Mouse (Mus musculus): Measurements from ENCODE around the gene Defb25.
"Not testable (repeated sequence)": the region's sequence is repeated elsewhere in the genome, so short reads cannot be mapped to it uniquely, and the experiment has no call there.

Gene Defb25

DNA sequence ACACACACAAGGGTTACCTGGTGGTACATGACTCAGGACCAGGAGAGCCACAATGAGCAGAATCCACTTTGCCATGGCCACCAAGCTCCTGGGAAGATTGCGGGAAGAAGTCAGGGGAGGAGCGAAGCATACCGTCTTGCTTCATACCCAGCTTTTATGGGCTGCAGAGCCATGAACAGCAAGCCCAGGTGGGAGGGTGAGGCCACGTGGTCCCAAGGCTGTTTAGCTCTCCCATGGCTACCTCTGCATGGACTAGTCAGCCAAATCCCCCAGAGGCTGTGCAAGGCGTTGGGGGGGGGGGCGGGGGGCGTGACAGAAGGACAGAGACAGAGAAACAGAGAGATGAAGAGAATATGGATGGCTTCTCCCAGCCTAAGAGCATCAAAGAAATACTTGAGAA is at the start of gene Defb25:
Gene Defb25 (minus strand): TSS at position 101 of the 400 bp plus-strand sequence.
- DNase-seq (ENCODE audit: low spot score): no peak

GRCm38 (mm10) chr2:152672166-152672565 is 49.3 kb upstream of the Defb25 start:
- DNase-seq (ENCODE audit: low spot score): no peak

DNA sequence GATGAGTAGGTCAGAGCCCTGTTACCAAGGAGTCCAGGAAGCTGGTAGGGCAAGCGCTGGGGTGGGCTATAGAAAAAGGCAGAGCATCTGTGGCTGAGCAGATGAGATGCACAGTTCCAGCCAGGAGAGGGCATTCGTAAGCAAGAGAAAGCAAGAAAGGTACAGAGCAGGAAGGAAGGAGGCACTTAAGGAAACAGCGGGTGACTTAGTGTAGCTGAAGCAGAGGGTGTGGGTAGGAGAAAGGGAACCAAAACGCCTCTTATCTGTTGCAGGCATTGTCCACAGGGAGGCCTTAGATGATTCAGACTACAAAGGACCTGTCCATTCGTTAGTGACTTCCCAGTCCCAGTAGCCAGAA is 48.8 kb upstream of the Defb25 start:
- no peak for DNase-seq (ENCODE audit: low spot score)

- DNase-seq (ENCODE audit: low spot score): no peak
These were observed 48.3 kb upstream of the Defb25 start for GRCm38 (mm10) chr2:152670983-152671641.

DNA sequence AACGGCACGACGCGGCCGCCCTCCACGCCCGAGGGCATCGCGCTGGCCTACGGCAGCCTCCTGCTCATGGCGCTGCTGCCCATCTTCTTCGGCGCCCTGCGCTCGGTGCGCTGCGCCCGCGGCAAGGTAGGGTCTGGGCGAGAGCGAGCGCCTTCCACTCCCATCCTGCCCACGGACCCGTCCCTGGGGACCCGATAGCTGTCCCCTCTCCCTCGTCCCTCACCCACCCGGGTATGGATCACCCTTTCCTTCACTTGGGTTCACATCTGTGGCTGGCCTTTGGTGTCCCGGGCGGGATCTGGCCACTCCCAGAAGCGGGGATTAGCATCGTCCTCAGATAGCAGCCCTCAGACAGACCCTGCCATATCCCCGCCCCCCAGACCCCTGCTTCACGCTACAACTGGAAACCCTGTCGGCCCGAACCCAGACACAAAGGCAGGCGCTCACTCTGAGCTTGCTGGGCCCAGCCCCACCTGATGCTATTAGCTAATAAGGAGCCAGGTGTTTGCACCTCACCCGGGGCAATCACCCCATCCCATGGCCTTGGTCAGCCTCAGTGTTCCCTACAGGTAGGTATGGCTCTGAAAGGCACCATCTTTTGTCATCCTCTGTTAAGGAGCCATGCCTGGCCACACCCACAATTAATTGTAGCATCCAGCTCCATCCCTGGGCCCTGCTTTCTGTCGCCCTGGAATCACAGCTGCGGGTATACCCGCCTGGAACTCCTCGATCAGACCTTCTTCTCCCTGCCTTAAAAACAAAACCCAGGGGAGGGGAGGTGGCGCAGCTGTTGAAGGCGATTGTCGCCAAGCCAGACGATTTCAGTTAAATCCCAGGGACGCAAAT is 47.0 kb upstream of the Defb25 start:
- no peak for DNase-seq (ENCODE audit: low spot score)

DNA sequence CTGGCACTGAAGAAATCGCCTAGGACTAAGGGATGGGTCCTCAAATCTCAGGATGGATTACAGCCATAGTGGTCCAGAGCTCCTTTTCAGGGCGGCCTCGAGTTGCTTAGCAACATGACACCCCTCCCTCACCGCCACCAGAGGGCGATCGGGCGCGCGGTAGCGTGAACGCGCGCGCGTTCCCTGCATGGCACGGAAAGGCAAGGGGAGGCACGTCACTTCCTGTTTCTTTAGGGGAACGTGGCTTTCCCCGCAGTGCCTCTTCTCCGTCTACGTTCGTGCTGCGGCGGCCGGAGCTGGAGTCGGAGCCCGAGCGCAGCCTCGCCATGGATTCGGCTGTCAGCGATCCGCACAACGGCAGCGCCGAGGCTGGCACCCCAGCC is 46.4 kb upstream of the Defb25 start, which contains the start of gene H13:
Gene H13 (plus strand): TSS at position 206 of the 383 bp plus-strand sequence.
- DNase-seq (ENCODE audit: low spot score): peak; percentile 68

- DNase-seq (ENCODE audit: low spot score): not testable (repeated sequence)
These were observed 43.3 kb upstream of the Defb25 start for GRCm38 (mm10) chr2:152666191-152666590.

DNA sequence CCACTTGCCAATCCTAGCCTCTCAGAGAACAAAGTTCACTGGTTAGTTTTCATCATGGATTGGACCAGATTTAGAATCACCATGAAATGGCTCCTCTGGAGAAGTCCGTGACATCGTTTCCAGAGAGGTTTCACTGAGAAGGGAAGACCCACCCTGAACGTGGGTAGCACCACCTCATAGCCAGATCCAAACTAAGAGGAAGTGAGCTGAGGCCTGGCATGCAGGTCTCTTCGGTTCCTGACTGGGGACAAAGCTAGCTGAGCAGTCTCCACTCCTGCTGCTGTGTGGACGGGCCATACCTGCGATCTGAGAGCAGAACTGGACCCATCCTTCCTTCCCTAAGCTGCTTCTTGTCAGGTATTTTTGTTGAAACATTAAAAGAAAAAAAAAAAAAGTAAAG is 38.3 kb upstream of the Defb25 start:
- DNase-seq (ENCODE audit: low spot score): no peak

DNA sequence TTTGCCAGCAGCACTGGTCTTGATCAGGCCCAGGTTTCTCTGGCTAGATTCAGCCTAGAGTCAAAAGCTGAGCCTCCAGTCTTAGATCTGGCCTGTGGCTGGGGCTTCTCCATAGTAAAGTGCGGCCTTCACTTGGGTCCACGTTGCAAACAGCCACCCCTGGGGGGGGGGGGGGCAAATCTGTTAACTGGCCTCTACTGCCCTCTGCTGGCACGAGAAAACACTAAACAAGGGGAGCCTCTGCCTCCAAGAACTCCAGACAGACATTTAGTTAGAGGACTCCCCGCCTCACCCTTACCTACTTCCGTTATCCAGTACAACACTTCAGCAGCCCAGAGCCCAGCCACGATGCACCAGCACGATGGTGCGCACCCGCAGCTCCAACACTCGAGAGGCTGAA is 34.5 kb upstream of the Defb25 start:
- DNase-seq (ENCODE audit: low spot score): no peak

DNA sequence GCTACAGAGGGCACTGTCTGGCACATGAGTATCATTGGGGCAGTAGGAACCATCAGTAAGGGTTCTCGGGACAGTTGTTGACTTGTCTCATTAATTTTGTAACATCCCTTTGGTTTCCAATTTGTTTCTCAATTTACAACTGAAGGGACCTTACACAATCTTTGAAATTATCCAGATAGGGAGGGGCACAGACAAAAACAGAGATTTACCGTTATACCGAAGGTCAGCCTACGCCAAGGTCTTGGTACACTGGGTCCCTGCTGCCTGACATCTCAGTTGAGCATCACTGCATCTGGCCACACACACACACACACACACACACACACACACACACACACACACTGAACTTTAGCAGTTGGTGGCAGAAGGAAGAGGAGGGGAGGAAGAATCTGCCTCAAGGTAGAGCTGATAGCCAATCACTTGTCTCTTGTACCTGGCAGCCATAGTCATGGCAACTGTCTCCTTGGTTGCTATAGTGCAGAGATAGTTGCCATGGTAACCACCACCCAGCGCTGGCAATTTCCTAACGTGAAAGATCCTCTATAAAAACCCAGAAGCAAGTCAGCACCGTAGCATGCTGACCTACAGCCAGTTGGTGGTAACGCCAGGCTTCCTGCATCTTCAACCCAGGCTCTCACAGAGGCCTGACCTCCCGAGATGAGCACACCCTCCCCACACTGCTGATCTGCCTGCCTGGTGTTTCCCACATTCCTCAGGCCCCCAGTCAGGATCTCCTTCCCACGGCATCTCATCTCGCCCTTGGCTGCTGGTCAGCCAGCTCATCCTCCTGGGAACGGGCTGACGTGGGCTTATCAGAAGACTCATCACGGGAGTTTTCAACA is 31.2 kb upstream of the Defb25 start:
- DNase-seq (ENCODE audit: low spot score): no peak

DNA sequence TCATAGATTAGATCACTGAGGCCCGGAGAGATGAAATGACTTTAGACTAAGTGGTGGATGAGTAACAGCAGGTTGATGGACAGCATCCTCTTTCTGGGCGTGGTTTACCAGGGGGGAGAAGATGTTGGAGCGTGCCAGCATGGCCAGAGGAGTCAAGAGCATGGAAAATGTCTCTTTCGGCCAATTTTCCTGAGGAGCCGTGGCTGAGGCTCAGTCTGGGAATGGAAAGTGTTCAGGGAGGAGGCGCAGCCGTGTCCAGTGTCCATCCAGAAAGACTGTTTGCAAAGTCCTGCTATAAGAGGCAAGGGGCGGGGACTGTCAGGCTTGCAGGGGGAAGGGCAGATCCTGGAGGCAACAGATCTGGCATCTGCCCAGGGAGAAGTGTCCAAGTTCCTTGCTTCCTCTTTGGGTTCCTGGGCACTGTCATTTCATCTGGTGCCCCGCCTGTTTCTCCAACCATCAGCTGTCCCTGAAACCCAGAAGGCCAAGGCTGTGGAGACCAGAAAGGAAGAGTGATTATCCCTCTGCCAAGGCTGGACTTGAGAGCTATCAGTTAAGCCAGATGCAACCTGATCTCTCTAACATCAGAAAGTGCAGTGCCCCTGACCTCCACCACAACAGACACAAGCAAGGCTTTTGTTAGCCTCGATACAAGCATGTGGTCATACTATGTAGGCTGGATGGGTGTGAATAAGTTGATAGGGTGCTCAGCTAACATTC is 30.2 kb upstream of the Defb25 start:
- DNase-seq (ENCODE audit: low spot score): no peak

GRCm38 (mm10) chr2:152639406-152640113 is 16.7 kb upstream of the Defb25 start:
- no peak for DNase-seq (ENCODE audit: low spot score)

DNA sequence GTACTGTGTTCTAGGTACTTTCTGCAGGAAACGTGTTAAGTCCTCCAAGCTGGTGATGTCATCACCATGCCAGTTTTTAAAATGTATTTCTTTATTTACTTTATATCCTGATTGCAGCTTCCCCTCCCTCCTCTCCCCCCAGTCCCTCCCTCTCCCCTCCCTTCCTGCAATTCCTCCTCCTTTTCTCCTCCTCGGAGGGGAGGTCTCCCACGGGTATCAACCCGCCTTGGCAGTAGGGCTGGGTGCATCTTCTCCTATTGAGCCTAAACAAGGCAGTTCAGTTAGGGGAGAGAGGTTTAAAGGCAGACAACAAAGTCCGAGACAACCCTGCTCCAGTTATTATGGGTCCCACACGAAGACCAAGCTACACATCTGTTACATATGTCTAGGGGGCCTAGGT is 16.0 kb upstream of the Defb25 start:
- DNase-seq (ENCODE audit: low spot score): no peak

DNA sequence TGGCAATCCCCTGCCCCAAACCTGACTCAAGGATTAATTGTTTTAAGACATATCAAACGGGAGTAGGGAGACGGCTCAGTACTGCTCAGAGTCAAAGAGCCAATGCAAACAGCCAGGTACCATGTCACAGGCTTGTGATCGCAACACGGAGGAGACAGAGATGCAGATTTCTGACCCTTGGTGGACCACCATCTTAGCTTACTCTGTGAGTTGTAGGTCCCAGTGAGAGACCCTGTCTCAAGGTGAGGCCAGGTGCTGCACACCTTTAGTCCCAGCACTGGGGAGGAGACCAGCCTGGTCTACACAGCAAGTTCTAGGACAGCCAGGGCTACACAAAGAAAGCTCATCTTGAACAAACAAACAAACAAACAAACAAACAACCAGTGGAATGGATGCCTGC is 14.5 kb upstream of the Defb25 start:
- DNase-seq (ENCODE audit: low spot score): no peak

- no peak for DNase-seq (ENCODE audit: low spot score)
These were observed 14.1 kb upstream of the Defb25 start for GRCm38 (mm10) chr2:152637006-152637322.

DNA sequence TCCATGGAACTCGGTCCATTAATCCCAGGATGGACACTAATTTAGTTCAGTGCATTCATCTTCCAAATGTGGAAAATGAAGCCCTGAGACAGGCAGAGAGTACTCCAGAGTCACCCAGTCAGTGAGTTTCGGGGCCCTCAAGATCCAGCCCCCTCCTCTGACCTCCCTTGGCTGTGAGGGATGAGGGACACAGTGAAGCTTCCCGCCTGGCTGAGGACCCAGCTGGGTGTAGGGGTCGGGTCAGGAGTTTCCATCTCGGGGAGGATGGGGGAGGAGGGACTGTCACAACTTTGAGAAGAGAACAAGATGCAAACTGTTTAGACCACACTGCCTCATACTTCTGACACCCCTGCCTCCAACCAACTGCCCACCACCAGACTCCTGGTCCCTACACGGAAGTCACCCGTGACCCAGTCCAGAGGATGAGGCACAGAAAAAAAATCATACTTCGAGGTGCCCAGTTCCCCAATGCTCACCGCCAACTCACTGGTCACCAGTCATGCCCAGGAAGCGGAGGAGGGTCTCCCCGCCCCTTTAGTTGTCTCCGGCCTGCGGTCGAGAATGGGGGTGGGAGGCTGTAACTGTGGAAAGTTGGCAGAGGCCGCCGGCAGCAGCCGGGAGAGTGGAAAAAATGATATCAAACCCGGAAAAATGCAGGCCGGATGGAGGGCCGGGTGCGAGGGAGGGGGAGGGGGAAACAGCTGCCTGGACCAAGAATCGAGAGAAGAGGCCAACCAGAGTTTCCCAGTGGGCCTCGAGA is 13.6 kb upstream of the Defb25 start:
- no peak for DNase-seq (ENCODE audit: low spot score)

- DNase-seq (ENCODE audit: low spot score): no peak
These were observed 11.5 kb upstream of the Defb25 start for GRCm38 (mm10) chr2:152634311-152634710.

GRCm38 (mm10) chr2:152633334-152633733 is 10.5 kb upstream of the Defb25 start:
- no peak for DNase-seq (ENCODE audit: low spot score)

- DNase-seq (ENCODE audit: low spot score): no peak
These were observed 7.1 kb upstream of the Defb25 start for GRCm38 (mm10) chr2:152629904-152630303.

GRCm38 (mm10) chr2:152629239-152629638 is 6.4 kb upstream of the Defb25 start:
- DNase-seq (ENCODE audit: low spot score): no peak

DNA sequence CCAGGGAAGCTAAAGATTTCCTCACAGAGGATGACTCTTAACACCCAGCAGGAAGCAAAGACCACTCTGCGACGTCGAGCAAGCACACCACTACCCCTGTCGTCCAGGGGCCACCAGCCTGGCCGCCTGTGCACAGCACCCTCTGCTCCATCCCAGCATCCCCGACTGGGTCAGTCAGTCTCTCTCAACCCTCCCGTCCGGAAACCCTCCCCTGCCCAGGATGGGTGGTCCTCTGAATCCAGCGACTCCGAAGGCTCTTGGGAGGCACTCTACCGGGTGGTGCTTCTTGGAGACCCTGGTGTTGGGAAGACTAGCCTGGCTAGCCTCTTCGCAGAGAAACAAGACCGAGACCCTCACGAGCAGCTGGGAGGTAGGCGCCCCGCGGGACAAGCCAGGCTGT is 5.2 kb upstream of the Defb25 start:
- DNase-seq (ENCODE audit: low spot score): no peak
